Mouse (Mus musculus) myocyte (in vitro differentiated cells): ENCODE data around the gene Extl2.

Experiments used
- CEBPB ChIP-seq: IDR thresholded peaks from 2 replicates; pipeline ENCODE4 v1.6.1; 2011; ENCODE audit warnings: mild to moderate bottlenecking, moderate library complexity; ENCODE audit not compliant: poor library complexity, insufficient read depth, severe bottlenecking
- MAX ChIP-seq: IDR thresholded peaks from one replicate; pipeline ENCODE4 v1.6.1; 2011; ENCODE audit warnings: low read depth, mild to moderate bottlenecking, control low read depth
- MYOD1 ChIP-seq, 3 experiments: IDR thresholded peaks; one replicate each; pipeline ENCODE4 v1.6.1; 2011; ENCODE audit warnings: control low read depth in 2 of 3, low read depth in 2 of 3, mild to moderate bottlenecking in 2 of 3, moderate library complexity in 1 of 3; ENCODE audit not compliant: insufficient read length in 2 of 3, control insufficient read depth in 1 of 3
- POLR2A ChIP-seq: IDR thresholded peaks from one replicate; pipeline ENCODE4 v1.6.1; 2011; ENCODE audit warnings: low read depth, mild to moderate bottlenecking, control low read depth, moderate library complexity; ENCODE audit not compliant: insufficient read length
- POLR2AphosphoS2 ChIP-seq: IDR thresholded peaks from one replicate; pipeline ENCODE4 v1.6.1; 2011; ENCODE audit warnings: low read depth, control low read depth; ENCODE audit not compliant: insufficient read length

DNA sequence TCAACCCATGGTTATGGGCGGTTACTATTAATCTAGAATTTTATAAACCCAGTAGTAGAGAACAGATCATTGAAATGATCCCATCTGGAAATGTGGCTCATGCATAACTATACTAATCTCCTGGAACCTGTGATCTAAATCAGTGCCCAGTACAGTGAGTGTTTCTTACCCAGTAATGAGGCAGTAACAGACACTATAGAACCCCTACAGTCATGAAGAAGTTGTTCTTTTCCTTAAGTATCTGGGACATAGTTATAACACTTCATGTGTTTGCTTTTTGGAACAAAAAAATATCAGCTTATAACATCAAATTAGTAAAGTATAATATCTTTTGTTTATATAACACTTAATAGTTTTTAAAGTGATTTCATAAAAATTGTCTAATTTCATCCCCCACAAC, 43.7 kb upstream of the Extl2 start:
- TF ChIP-seq POLR2A (no peak), POLR2AphosphoS2 (no peak), MAX (no peak), CEBPB (no peak), MYOD1 (IDR thresholded peaks at IDR 0.05; ENCODE audit: control insufficient read depth in 1 of 3, insufficient read length in 2 of 3, low read depth in 2 of 3) (no peak)
